Mouse (Mus musculus): ENCODE results near the gene Draxin. TPM values are rescaled to one million over a fixed set of nuclear protein-coding genes. Genes with fewer than 3 reads are reported as not detected.

The Draxin gene
- polyA plus RNA-seq, 1 experiment from 2014 or later = 21.8 TPM

DNA sequence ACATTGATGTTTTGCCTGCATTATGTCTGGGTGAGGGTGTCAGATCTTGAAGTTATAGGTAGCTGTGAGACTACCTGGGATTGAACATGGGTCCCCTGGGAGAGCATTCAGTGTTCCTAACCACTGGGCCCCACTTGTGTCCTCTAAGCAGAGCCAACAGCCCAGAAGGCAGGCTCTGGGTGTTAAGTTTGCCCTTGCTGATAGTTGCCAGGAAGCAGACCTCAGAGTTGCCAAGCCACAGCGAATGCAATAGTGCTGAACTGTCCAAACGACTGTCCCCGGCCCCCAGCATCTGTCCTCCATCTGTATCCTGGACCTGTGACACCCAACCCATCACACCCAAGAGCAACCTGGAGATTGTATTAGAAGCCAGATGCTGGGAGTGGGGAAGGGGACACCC lies 31.8 kb downstream of the Draxin start:
- 88% methylated on average over 3 of the region's 3 CpGs for WGBS
- 0 out of 2 replicates have a peak, but pooled peaks cover 9% of the 10 kb centered on the region for H3K4me1 ChIP-seq (ENCODE audit: control insufficient read depth, insufficient read depth, low read length)
- no peak overlapping the region for H3K27ac ChIP-seq (replicated peaks; ENCODE audit: low read depth, low read length)
- no peak overlapping the region for H3K4me3 ChIP-seq (replicated peaks; ENCODE audit: low read depth, low read length)
- H3K4me2 ChIP-seq (ENCODE audit: low read length) = no peak overlapping the region
- no peak for DNase-seq
- no peaks in the 10 kb centered on the region for H3K9me3 ChIP-seq (ENCODE audit: control insufficient read depth, low read length)
- H3K9ac ChIP-seq (replicated peaks; ENCODE audit: low read length) = no peak overlapping the region
- peaks cover 14% of the 10 kb centered on the region for H3K36me3 ChIP-seq (ENCODE audit: control insufficient read depth, insufficient read depth, low read length)
- no peaks in the 10 kb centered on the region for H3K27me3 ChIP-seq (ENCODE audit: control insufficient read depth, insufficient read depth, low read length)
- ATAC-seq (ENCODE audit: low FRiP score, low TSS enrichment) = no peak

GRCm38 (mm10) chr4:148097936-148098335 lies 32.6 kb downstream of the Draxin start:
- no peak overlapping the region for H3K4me2 ChIP-seq (ENCODE audit: low read length)
- 94% methylated on average over 2 of the region's 2 CpGs for WGBS
- H3K4me3 ChIP-seq (replicated peaks; ENCODE audit: low read depth, low read length) = no peak overlapping the region
- peaks cover 14% of the 10 kb centered on the region for H3K36me3 ChIP-seq (ENCODE audit: control insufficient read depth, insufficient read depth, low read length)
- no peaks in the 10 kb centered on the region for H3K27me3 ChIP-seq (ENCODE audit: control insufficient read depth, insufficient read depth, low read length)
- no peak for DNase-seq
- H3K9me3 ChIP-seq (ENCODE audit: control insufficient read depth, low read length) = no peaks in the 10 kb centered on the region
- peak overlapping the region; percentile 28; the same call in 1 of the 2 replicates for H3K27ac ChIP-seq (replicated peaks; ENCODE audit: low read depth, low read length)
- H3K9ac ChIP-seq (replicated peaks; ENCODE audit: low read length) = no peak overlapping the region
- no peak for ATAC-seq (ENCODE audit: low FRiP score, low TSS enrichment)
- H3K4me1 ChIP-seq (ENCODE audit: control insufficient read depth, insufficient read depth, low read length) = 0 out of 2 replicates have a peak, but pooled peaks cover 9% of the 10 kb centered on the region

DNA sequence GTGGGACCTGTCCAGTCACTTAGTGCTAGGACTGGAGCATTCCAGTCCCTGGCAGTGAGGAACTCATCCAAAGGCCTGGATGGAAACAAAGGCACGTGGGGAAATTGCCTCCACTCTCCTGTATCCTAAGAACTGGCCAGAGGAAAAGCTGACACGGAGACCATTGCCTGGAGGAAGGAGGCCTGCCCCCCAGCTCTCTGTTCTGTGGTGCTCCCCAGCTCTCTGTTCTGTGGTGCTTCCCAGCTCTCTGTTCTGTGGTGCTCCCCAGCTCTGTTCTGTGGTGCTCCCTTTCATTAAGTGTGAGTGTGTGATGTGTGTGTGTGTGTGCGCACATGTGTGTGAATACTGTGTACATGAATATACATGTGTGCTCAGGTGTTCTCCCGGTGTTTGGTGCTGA lies 35.4 kb downstream of the Draxin start:
- ATAC-seq (ENCODE audit: low FRiP score, low TSS enrichment) = no peak
- Histone ChIP-seq H3K9ac (replicated peaks; ENCODE audit: low read length) (no peak overlapping the region), H3K36me3 (ENCODE audit: control insufficient read depth, insufficient read depth, low read length) (no peaks in the 10 kb centered on the region), H3K9me3 (ENCODE audit: control insufficient read depth, low read length) (no peaks in the 10 kb centered on the region), H3K4me2 (ENCODE audit: low read length) (no peak overlapping the region), H3K4me1 (ENCODE audit: control insufficient read depth, insufficient read depth, low read length) (no peaks in the 10 kb centered on the region), H3K27me3 (ENCODE audit: control insufficient read depth, insufficient read depth, low read length) (no peaks in the 10 kb centered on the region), H3K27ac (replicated peaks; ENCODE audit: low read depth, low read length) (no peak overlapping the region), H3K4me3 (replicated peaks; ENCODE audit: low read depth, low read length) (no peak overlapping the region)
- 85% methylated on average over 4 of the region's 4 CpGs for WGBS
- no peak for DNase-seq

- no peak overlapping the region for H3K9ac ChIP-seq (replicated peaks; ENCODE audit: low read length)
- H3K9me3 ChIP-seq (ENCODE audit: control insufficient read depth, low read length) = no peaks in the 10 kb centered on the region
- no peak for ATAC-seq (ENCODE audit: low FRiP score, low TSS enrichment)
- H3K4me2 ChIP-seq (ENCODE audit: low read length) = no peak overlapping the region
- 0 out of 2 replicates have a peak, but pooled peaks cover 1% of the 10 kb centered on the region for H3K4me1 ChIP-seq (ENCODE audit: control insufficient read depth, insufficient read depth, low read length)
- WGBS = 84% methylated on average over 5 of the region's 5 CpGs
- DNase-seq = no peak
- no peaks in the 10 kb centered on the region for H3K36me3 ChIP-seq (ENCODE audit: control insufficient read depth, insufficient read depth, low read length)
- no peak overlapping the region for H3K27ac ChIP-seq (replicated peaks; ENCODE audit: low read depth, low read length)
- no peaks in the 10 kb centered on the region for H3K27me3 ChIP-seq (ENCODE audit: control insufficient read depth, insufficient read depth, low read length)
- no peak overlapping the region for H3K4me3 ChIP-seq (replicated peaks; ENCODE audit: low read depth, low read length)
Observed at GRCm38 (mm10) chr4:148094161-148094560, 36.3 kb downstream of the Draxin start.

DNA sequence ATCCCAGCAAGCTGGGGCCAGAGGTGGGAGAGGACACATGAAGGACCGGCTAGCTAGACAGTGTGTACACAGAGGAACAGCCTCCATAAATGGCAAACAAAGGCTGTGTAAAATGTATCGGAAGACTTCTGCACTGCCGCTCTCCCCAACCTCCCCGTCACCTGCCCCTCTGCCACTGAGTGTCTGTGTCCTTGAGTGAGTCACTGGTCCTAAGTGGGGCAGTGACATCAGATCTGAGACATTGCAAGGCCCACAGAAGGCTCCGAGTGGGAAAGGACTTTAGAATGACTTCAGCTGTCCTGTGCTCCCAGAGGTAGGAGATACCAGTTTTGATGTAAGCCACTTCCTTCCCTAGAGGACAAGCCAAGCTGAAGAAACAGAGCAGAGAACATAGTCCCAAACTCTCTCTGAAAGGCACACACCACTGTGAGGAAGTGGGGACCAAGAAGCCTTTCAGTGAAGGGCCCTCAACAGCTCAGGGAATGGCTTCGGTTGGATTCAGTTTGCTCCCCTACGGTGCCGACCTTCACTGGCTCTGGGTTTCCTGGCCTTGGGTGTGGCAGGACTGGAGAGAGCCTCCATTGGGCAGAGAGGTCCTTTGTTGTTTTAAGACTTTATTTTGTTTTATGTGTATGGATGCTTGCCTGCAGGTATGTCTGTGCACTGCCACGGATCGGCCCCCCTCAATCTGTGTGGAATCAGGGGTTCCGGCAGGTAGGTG lies 37.8 kb downstream of the Draxin start:
- Histone ChIP-seq H3K4me3 (replicated peaks; ENCODE audit: low read depth, low read length) (no peak overlapping the region), H3K4me2 (ENCODE audit: low read length) (no peak overlapping the region), H3K9me3 (ENCODE audit: control insufficient read depth, low read length) (no peaks in the 10 kb centered on the region), H3K36me3 (ENCODE audit: control insufficient read depth, insufficient read depth, low read length) (no peaks in the 10 kb centered on the region), H3K9ac (replicated peaks; ENCODE audit: low read length) (no peak overlapping the region), H3K27me3 (ENCODE audit: control insufficient read depth, insufficient read depth, low read length) (no peaks in the 10 kb centered on the region), H3K4me1 (ENCODE audit: control insufficient read depth, insufficient read depth, low read length) (peaks cover 8% of the 10 kb centered on the region), H3K27ac (replicated peaks; ENCODE audit: low read depth, low read length) (no peak overlapping the region)
- 91% methylated on average over 11 of the region's 11 CpGs for WGBS
- ATAC-seq (ENCODE audit: low FRiP score, low TSS enrichment) = no peak
- no peak for DNase-seq

- no peaks in the 10 kb centered on the region for H3K36me3 ChIP-seq (ENCODE audit: control insufficient read depth, insufficient read depth, low read length)
- 92% methylated on average over 1 of the region's 1 CpGs for WGBS
- ATAC-seq (ENCODE audit: low FRiP score, low TSS enrichment) (no peak), DNase-seq (no peak)
- H3K4me3 ChIP-seq (replicated peaks; ENCODE audit: low read depth, low read length) = no peak overlapping the region
- H3K9ac ChIP-seq (replicated peaks; ENCODE audit: low read length) = no peak overlapping the region
- H3K27ac ChIP-seq (replicated peaks; ENCODE audit: low read depth, low read length) = no peak overlapping the region
- H3K9me3 ChIP-seq (ENCODE audit: control insufficient read depth, low read length) = no peaks in the 10 kb centered on the region
- H3K4me1 ChIP-seq (ENCODE audit: control insufficient read depth, insufficient read depth, low read length) = peaks cover 15% of the 10 kb centered on the region
- no peak overlapping the region for H3K4me2 ChIP-seq (ENCODE audit: low read length)
- H3K27me3 ChIP-seq (ENCODE audit: control insufficient read depth, insufficient read depth, low read length) = no peaks in the 10 kb centered on the region
Observed at GRCm38 (mm10) chr4:148091181-148091580, 39.3 kb downstream of the Draxin start.

DNA sequence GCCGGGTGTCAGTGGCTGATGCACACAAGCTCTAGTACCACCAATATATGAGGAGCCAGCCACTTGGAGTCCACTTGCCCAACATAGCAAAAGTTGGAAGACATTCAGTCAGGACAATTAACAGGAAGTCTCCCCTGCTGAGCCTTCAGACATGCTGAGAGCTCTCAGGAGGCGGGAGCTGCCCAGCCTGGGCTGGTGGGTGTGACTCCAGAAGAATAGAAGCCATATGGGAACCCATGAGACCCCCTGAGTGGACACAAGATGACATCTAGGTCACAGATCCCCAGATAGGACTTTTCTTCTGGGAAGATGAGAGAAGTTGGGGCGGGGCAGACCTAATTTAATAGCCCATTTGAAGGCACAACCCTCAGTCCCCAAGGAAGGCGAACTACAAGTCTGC lies 41.3 kb downstream of the Draxin start:
- 60% methylated on average over 4 of the region's 4 CpGs for WGBS
- no peaks in the 10 kb centered on the region for H3K27me3 ChIP-seq (ENCODE audit: control insufficient read depth, insufficient read depth, low read length)
- H3K4me1 ChIP-seq (ENCODE audit: control insufficient read depth, insufficient read depth, low read length) = peaks cover 15% of the 10 kb centered on the region
- H3K9me3 ChIP-seq (ENCODE audit: control insufficient read depth, low read length) = no peaks in the 10 kb centered on the region
- no peak overlapping the region for H3K4me2 ChIP-seq (ENCODE audit: low read length)
- H3K4me3 ChIP-seq (replicated peaks; ENCODE audit: low read depth, low read length) = no peak overlapping the region
- no peaks in the 10 kb centered on the region for H3K36me3 ChIP-seq (ENCODE audit: control insufficient read depth, insufficient read depth, low read length)
- ATAC-seq (ENCODE audit: low FRiP score, low TSS enrichment) (no peak), DNase-seq (no peak)
- H3K9ac ChIP-seq (replicated peaks; ENCODE audit: low read length) = no peak overlapping the region
- no peak overlapping the region for H3K27ac ChIP-seq (replicated peaks; ENCODE audit: low read depth, low read length)

GRCm38 (mm10) chr4:148087907-148088527 lies 42.5 kb downstream of the Draxin start, which contains the start of gene Agtrap:
Gene Agtrap, minus strand, starts transcription at chr4:148088031.
- WGBS = 4% methylated on average over 34 of the region's 34 CpGs
- peak within 1 kb of the TSS; percentile 50 for H3K4me3 ChIP-seq (replicated peaks; ENCODE audit: low read depth, low read length)
- DNase-seq = peak; percentile 95
- H3K27me3 ChIP-seq (ENCODE audit: control insufficient read depth, insufficient read depth, low read length) = no peaks in the 10 kb centered on the region
- H3K27ac ChIP-seq (replicated peaks; ENCODE audit: low read depth, low read length) = peak within 1 kb of the TSS; percentile 68
- no peaks in the 10 kb centered on the region for H3K36me3 ChIP-seq (ENCODE audit: control insufficient read depth, insufficient read depth, low read length)
- H3K9ac ChIP-seq (replicated peaks; ENCODE audit: low read length) = peak within 1 kb of the TSS; percentile 47
- peak; percentile 91 for ATAC-seq (ENCODE audit: low FRiP score, low TSS enrichment)
- peak within 1 kb of the TSS; percentile 81 for H3K4me2 ChIP-seq (ENCODE audit: low read length)
- H3K9me3 ChIP-seq (ENCODE audit: control insufficient read depth, low read length) = no peaks in the 10 kb centered on the region
- peaks cover 15% of the 10 kb centered on the region for H3K4me1 ChIP-seq (ENCODE audit: control insufficient read depth, insufficient read depth, low read length)
